Mouse (Mus musculus): ENCODE results near the gene 2310079G19Rik. TPM values are rescaled to one million over a fixed set of nuclear protein-coding genes. Genes with fewer than 3 reads are reported as not detected.

Gene 2310079G19Rik
- polyA plus RNA-seq, 1 experiment from 2014 or later: not detected

GRCm38 (mm10) chr16:88604570-88604969, 22.9 kb downstream of the 2310079G19Rik start:
- H3K27ac ChIP-seq: no peak overlapping the region
- peaks cover 16% of the 10 kb centered on the region for H3K4me1 ChIP-seq
- no peak overlapping the region for H3K9ac ChIP-seq
- H3K36me3 ChIP-seq: no peaks in the 10 kb centered on the region
- WGBS: 70% methylated on average over 6 of the region's 6 CpGs
- no peak for ATAC-seq (ENCODE audit: low FRiP score, low read depth)
- H3K4me3 ChIP-seq: no peak overlapping the region
- H3K9me3 ChIP-seq: no peaks in the 10 kb centered on the region
- H3K27me3 ChIP-seq: peaks cover 18% of the 10 kb centered on the region
- no peak overlapping the region for H3K4me2 ChIP-seq (replicated peaks)

- ATAC-seq (ENCODE audit: low FRiP score, low read depth): no peak
- no peak overlapping the region for H3K4me2 ChIP-seq (replicated peaks)
- H3K9ac ChIP-seq: no peak overlapping the region
- WGBS: 43% methylated on average over 1 of the region's 1 CpGs
- no peak overlapping the region for H3K4me3 ChIP-seq
- H3K9me3 ChIP-seq: no peaks in the 10 kb centered on the region
- H3K27ac ChIP-seq: no peak overlapping the region
- H3K36me3 ChIP-seq: no peaks in the 10 kb centered on the region
- peaks cover 22% of the 10 kb centered on the region for H3K4me1 ChIP-seq
- peaks cover 26% of the 10 kb centered on the region for H3K27me3 ChIP-seq
Measured at GRCm38 (mm10) chr16:88602464-88602863, 25.0 kb downstream of the 2310079G19Rik start.

GRCm38 (mm10) chr16:88600303-88600702, 27.2 kb downstream of the 2310079G19Rik start:
- H3K4me2 ChIP-seq (replicated peaks): peak overlapping the region; percentile 56
- no peaks in the 10 kb centered on the region for H3K36me3 ChIP-seq
- H3K4me1 ChIP-seq: peaks cover 22% of the 10 kb centered on the region
- H3K4me3 ChIP-seq: no peak overlapping the region
- H3K27me3 ChIP-seq: peaks cover 40% of the 10 kb centered on the region
- H3K9ac ChIP-seq: no peak overlapping the region
- 16% methylated on average over 8 of the region's 8 CpGs for WGBS
- H3K27ac ChIP-seq: no peak overlapping the region
- peak; percentile 31; the same call in 1 of the 2 replicates for ATAC-seq (ENCODE audit: low FRiP score, low read depth)
- H3K9me3 ChIP-seq: no peaks in the 10 kb centered on the region

- Histone ChIP-seq H3K27ac (0 out of 2 replicates have a peak overlapping the region, but pooled peaks have one; percentile 15), H3K9me3 (no peaks in the 10 kb centered on the region), H3K4me2 (replicated peaks) (peak overlapping the region; percentile 56), H3K4me3 (peak overlapping the region; percentile 23), H3K4me1 (peaks cover 22% of the 10 kb centered on the region), H3K9ac (no peak overlapping the region), H3K27me3 (peaks cover 46% of the 10 kb centered on the region), H3K36me3 (no peaks in the 10 kb centered on the region)
- ATAC-seq (ENCODE audit: low FRiP score, low read depth): peak; percentile 88
- 3% methylated on average over 16 of the region's 16 CpGs for WGBS
Measured at GRCm38 (mm10) chr16:88599504-88600237, 27.8 kb downstream of the 2310079G19Rik start.

GRCm38 (mm10) chr16:88592758-88593157, 34.7 kb downstream of the 2310079G19Rik start:
- Histone ChIP-seq H3K27ac (no peak overlapping the region), H3K4me1 (no peaks in the 10 kb centered on the region), H3K4me3 (no peak overlapping the region), H3K4me2 (replicated peaks) (no peak overlapping the region), H3K36me3 (no peaks in the 10 kb centered on the region), H3K9me3 (no peaks in the 10 kb centered on the region), H3K27me3 (peaks cover 27% of the 10 kb centered on the region), H3K9ac (no peak overlapping the region)
- ATAC-seq (ENCODE audit: low FRiP score, low read depth): no peak

- WGBS: 86% methylated on average over 9 of the region's 9 CpGs
- H3K9me3 ChIP-seq: no peaks in the 10 kb centered on the region
- H3K4me3 ChIP-seq: no peak overlapping the region
- H3K4me2 ChIP-seq (replicated peaks): no peak overlapping the region
- H3K9ac ChIP-seq: no peak overlapping the region
- H3K27me3 ChIP-seq: no peaks in the 10 kb centered on the region
- H3K4me1 ChIP-seq: no peaks in the 10 kb centered on the region
- ATAC-seq (ENCODE audit: low FRiP score, low read depth): no peak
- H3K36me3 ChIP-seq: no peaks in the 10 kb centered on the region
- no peak overlapping the region for H3K27ac ChIP-seq
Measured at GRCm38 (mm10) chr16:88583338-88583737, 44.1 kb downstream of the 2310079G19Rik start.

Other genes starting within 250 kb of the 2310079G19Rik start
- not detected in 2 replicates for gene Cldn17, start 120.7 kb downstream of the 2310079G19Rik start, polyA plus RNA-seq (2015; fragmentation: Nextera tagmentation; extraction: Ambion mirVana)
- 4.1 and 5.4 TPM in 2 replicates for gene Cldn8, start 64.5 kb downstream of the 2310079G19Rik start, polyA plus RNA-seq (2015; fragmentation: Nextera tagmentation; extraction: Ambion mirVana)
- gene Krtap24-1, start 15.4 kb downstream of the 2310079G19Rik start, polyA plus RNA-seq (2015; fragmentation: Nextera tagmentation; extraction: Ambion mirVana): not detected in 2 replicates
- not detected in 2 replicates for gene Krtap26-1, start 20.1 kb upstream of the 2310079G19Rik start, polyA plus RNA-seq (2015; fragmentation: Nextera tagmentation; extraction: Ambion mirVana)
- gene Krtap27-1, start 44.0 kb upstream of the 2310079G19Rik start, polyA plus RNA-seq (2015; fragmentation: Nextera tagmentation; extraction: Ambion mirVana): not detected in 2 replicates
- not detected in 2 replicates for gene 2310061N02Rik, start 80.3 kb upstream of the 2310079G19Rik start, polyA plus RNA-seq (2015; fragmentation: Nextera tagmentation; extraction: Ambion mirVana)
- gene Krtap13-1, start 101.2 kb upstream of the 2310079G19Rik start, polyA plus RNA-seq (2015; fragmentation: Nextera tagmentation; extraction: Ambion mirVana): not detected in 2 replicates
- not detected in 2 replicates for gene Krtap13, start 124.0 kb upstream of the 2310079G19Rik start, polyA plus RNA-seq (2015; fragmentation: Nextera tagmentation; extraction: Ambion mirVana)
- gene 2310034C09Rik, start 131.2 kb upstream of the 2310079G19Rik start, polyA plus RNA-seq (2015; fragmentation: Nextera tagmentation; extraction: Ambion mirVana): not detected in 2 replicates
- not detected in 2 replicates for gene 2310057N15Rik, start 146.5 kb upstream of the 2310079G19Rik start, polyA plus RNA-seq (2015; fragmentation: Nextera tagmentation; extraction: Ambion mirVana)
- gene Gm5965, start 150.2 kb upstream of the 2310079G19Rik start, polyA plus RNA-seq (2015; fragmentation: Nextera tagmentation; extraction: Ambion mirVana): not detected in 2 replicates
- not detected in 2 replicates for gene Gm20741, start 184.6 kb upstream of the 2310079G19Rik start, polyA plus RNA-seq (2015; fragmentation: Nextera tagmentation; extraction: Ambion mirVana)
- gene Krtap15, start 192.5 kb upstream of the 2310079G19Rik start, polyA plus RNA-seq (2015; fragmentation: Nextera tagmentation; extraction: Ambion mirVana): not detected in 2 replicates
- gene Krtap14, start 198.5 kb upstream of the 2310079G19Rik start, polyA plus RNA-seq (2015; fragmentation: Nextera tagmentation; extraction: Ambion mirVana): not detected in 2 replicates
- not detected in 2 replicates for gene Krtap19-1, start 241.7 kb upstream of the 2310079G19Rik start, polyA plus RNA-seq (2015; fragmentation: Nextera tagmentation; extraction: Ambion mirVana)
- not detected in 2 replicates for gene Krtap19-2, start 246.6 kb upstream of the 2310079G19Rik start, polyA plus RNA-seq (2015; fragmentation: Nextera tagmentation; extraction: Ambion mirVana)